Mouse (Mus musculus) spleen, adult 2 months (tissue): ENCODE data around the gene Rpl10-ps3. TPM values are rescaled to one million over a fixed set of nuclear protein-coding genes. Genes with fewer than 3 reads are reported as not detected.

ENCODE experiments used
- DNase-seq, 2 experiments: peaks; one replicate each; pipeline versions ENCODE4 v3.0.0 to v3.0.0-alpha.2; 2012 to 2021; ENCODE audit warnings: low spot score in 2 of 2, low read depth in 1 of 2
- H3K27ac ChIP-seq: fragments of 200-500 bp; 2 replicates; pipeline ENCODE4 v1.5.1; 2012; ENCODE audit warnings: low read length, inconsistent platforms; ENCODE audit not compliant: insufficient read depth
- H3K27me3 ChIP-seq: fragments of 200-500 bp; 2 replicates; pipeline ENCODE4 v1.6.1; 2012; ENCODE audit warnings: mild to moderate bottlenecking, moderate library complexity, low read length, inconsistent platforms; ENCODE audit not compliant: control insufficient read depth, insufficient read depth
- H3K36me3 ChIP-seq: fragments of 200-500 bp; 2 replicates; pipeline ENCODE4 v1.6.1; 2012; ENCODE audit warnings: mild to moderate bottlenecking, low read length, inconsistent platforms; ENCODE audit not compliant: control insufficient read depth, insufficient read depth
- H3K4me1 ChIP-seq: fragments of 200-500 bp; 2 replicates; pipeline ENCODE4 v1.6.1; 2011; ENCODE audit warnings: inconsistent platforms; ENCODE audit not compliant: control insufficient read depth, insufficient read depth, insufficient read length
- H3K4me3 ChIP-seq: fragments of 200-500 bp; 2 replicates; pipeline ENCODE4 v1.5.1; 2011; ENCODE audit warnings: mild to moderate bottlenecking, inconsistent platforms; ENCODE audit not compliant: insufficient read depth, insufficient read length; ENCODE audit errors: extremely low read depth
- CTCF ChIP-seq: fragments of 200-500 bp; IDR thresholded peaks from 2 replicates; pipeline ENCODE4 v1.5.1; 2011; ENCODE audit warnings: mild to moderate bottlenecking, inconsistent platforms; ENCODE audit not compliant: insufficient read depth, insufficient read length, insufficient replicate concordance; ENCODE audit errors: extremely low read depth
- POLR2A ChIP-seq: fragments of 200-500 bp; IDR thresholded peaks from 2 replicates; pipeline ENCODE4 v1.6.1; 2011; ENCODE audit warnings: low read depth, low read length, inconsistent platforms
- WGBS: fragments of 180-500 bp; shearing (Covaris S2); methylation state at CpG from one replicate; pipeline ENCODE4 v1.1.7; 2018; 5-methylcytosine and 5-hydroxymethylcytosine counted together
- polyA plus RNA-seq: library from polyadenylated mRNA; depleted of rRNA; stranded (reverse); fragments of >200 nt; gene quantifications from 2 replicates; pipeline ENCODE4 v1.2.3, GENCODE M21; 2012; rRNA removed

The Rpl10-ps3 gene
- polyA plus RNA-seq, 1 experiment, result 37.2 TPM

- Histone ChIP-seq H3K27me3 (no peaks in the 10 kb centered on the region), H3K4me3 (no peak overlapping the region), H3K4me1 (no peaks in the 10 kb centered on the region), H3K36me3 (no peaks in the 10 kb centered on the region), H3K27ac (no peak overlapping the region)
- no peak for DNase-seq
- TF ChIP-seq CTCF (no peak), POLR2A (no peak)
- 43% methylated on average over 2 of the region's 2 CpGs for WGBS
These were observed 46.4 kb downstream of the Rpl10-ps3 start for GRCm38 (mm10) chr9:50298389-50298788.

Other genes with a start within 250 kb of the Rpl10-ps3 start
- gene Plet1, start 149.6 kb upstream of the Rpl10-ps3 start, polyA plus RNA-seq, result 0.14 TPM in 2 replicates
- 27.8 and 56.4 TPM in 2 replicates for gene Pts, start 183.8 kb upstream of the Rpl10-ps3 start, polyA plus RNA-seq
- gene Il18, start 209.9 kb upstream of the Rpl10-ps3 start, polyA plus RNA-seq, result 10.7 and 12.6 TPM in 2 replicates
- gene Bco2, start 210.2 kb upstream of the Rpl10-ps3 start, polyA plus RNA-seq, result 0.54 and 0.62 TPM in 2 replicates
- gene Tex12, start 216.4 kb upstream of the Rpl10-ps3 start, polyA plus RNA-seq, result not detected in 2 replicates